ENCODE assay signal across 30 mouse cellular contexts in genomic region chr1:23178335-23178974, GRCm38 (mm10).
DNase-seq lines count a peak whose midpoint lies in the region; ATAC-seq and TF ChIP-seq lines count a peak whose summit lies in the region.
"Had no signal": no experiment of that assay in that cellular context is flagged by ENCODE, and none has a peak within 500 bp of the region (broad histone marks: within the 10 kb centered on the region; RNA-seq: fewer than 3 reads in every experiment).

No protein-coding gene starts in this region.

- TF ChIP-seq CTCF in lung, adult 2 months (IDR thresholded peaks at IDR 0.05; ENCODE audit: insufficient read depth, low read length): no peak

- peak overlapping the region; percentile 72 for H3K27ac ChIP-seq in lung, embryonic 16.5 days (ENCODE audit: low read length)
- H3K27ac ChIP-seq: embryonic facial prominence, embryonic 13.5 days; forebrain, embryonic 10.5 days; forebrain, embryonic 13.5 days; heart, embryonic 15.5 days; hindbrain, embryonic 14.5 days; hindbrain, postnatal 0 days had no signal

- H3K4me1 ChIP-seq in lung, embryonic 16.5 days (replicated peaks; ENCODE audit: control insufficient read depth, insufficient read depth, low read length): peaks cover 20% of the 10 kb centered on the region; the same call in 1 of the 2 replicates
- peaks cover 13% of the 10 kb centered on the region for H3K4me1 ChIP-seq in lung, adult 2 months (ENCODE audit: control insufficient read depth, insufficient read depth, low read length)
- H3K4me1 ChIP-seq: embryonic facial prominence, embryonic 13.5 days; forebrain, embryonic 10.5 days; forebrain, embryonic 13.5 days; heart, embryonic 15.5 days had no signal

- no peaks in the 10 kb centered on the region for H3K9me3 ChIP-seq in lung, embryonic 16.5 days (ENCODE audit: control insufficient read depth, low read length)
- H3K9me3 ChIP-seq: embryonic facial prominence, embryonic 13.5 days; forebrain, embryonic 10.5 days; forebrain, embryonic 13.5 days; heart, embryonic 12.5 days; heart, embryonic 15.5 days had no signal

- H3K4me3 ChIP-seq in lung, embryonic 16.5 days (ENCODE audit: low read length): no peak overlapping the region
- H3K4me3 ChIP-seq in lung, adult 2 months (replicated peaks; ENCODE audit: extremely low read depth, low read depth, low read length): no peak overlapping the region
- H3K4me3 ChIP-seq: embryonic facial prominence, embryonic 13.5 days; forebrain, embryonic 10.5 days; forebrain, embryonic 13.5 days; heart, embryonic 12.5 days; heart, embryonic 15.5 days had no signal

- no peak overlapping the region for H3K9ac ChIP-seq in lung, embryonic 16.5 days (ENCODE audit: low read length)
- H3K9ac ChIP-seq: embryonic facial prominence, embryonic 13.5 days; forebrain, embryonic 13.5 days; heart, embryonic 12.5 days; heart, embryonic 15.5 days; hindbrain, embryonic 14.5 days had no signal

- ATAC-seq in lung, embryonic 16.5 days (ENCODE audit: low read depth): peak; percentile 70
- ATAC-seq: forebrain, embryonic 13.5 days; hindbrain, postnatal 0 days; inflammation-experienced regulatory T-cells, adult 6 months; intestine, embryonic 16.5 days; Patski had no signal

- no peak overlapping the region for H3K4me2 ChIP-seq in lung, embryonic 16.5 days (ENCODE audit: low read depth, low read length)
- H3K4me2 ChIP-seq: embryonic facial prominence, embryonic 13.5 days; forebrain, embryonic 13.5 days; heart, embryonic 12.5 days; heart, embryonic 15.5 days; hindbrain, embryonic 14.5 days had no signal

- intact Hi-C loops in heart, postnatal 14 days (cut with DNase I): no loop called here

- 51% methylated on average over 6 of the region's 6 CpGs for WGBS in lung, embryonic 16.5 days
- WGBS in lung, adult 2 months: 26% methylated on average over 6 of the region's 6 CpGs

- no peaks in the 10 kb centered on the region for H3K27me3 ChIP-seq in lung, embryonic 16.5 days (ENCODE audit: control insufficient read depth, insufficient read depth, low read depth, low read length)
- H3K27me3 ChIP-seq: CH12.LX; embryonic facial prominence, embryonic 13.5 days; forebrain, embryonic 13.5 days; heart, embryonic 12.5 days; heart, embryonic 15.5 days; Patski had no signal

- H3K36me3 ChIP-seq in lung, embryonic 16.5 days (ENCODE audit: control insufficient read depth, insufficient read depth, low read length): no peaks in the 10 kb centered on the region
- H3K36me3 ChIP-seq: embryonic facial prominence, embryonic 13.5 days; forebrain, embryonic 10.5 days; heart, embryonic 12.5 days; heart, embryonic 15.5 days had no signal

- DNase-seq in heart, adult 11 months: peak; percentile 45
- DNase-seq in heart, postnatal 14 days: no peak
- no peak for DNase-seq in lung, adult 2 months
- peak; percentile 51 for DNase-seq in MN1 (ENCODE audit: low spot score)
- DNase-seq in lung, postnatal 10 days: peak; percentile 47
- no peak for DNase-seq in frontal cortex, postnatal 25 days (ENCODE audit: low spot score in 2 of 2)
- DNase-seq in urinary bladder, postnatal 25 days (ENCODE audit: low spot score): no peak
- DNase-seq: adrenal gland, adult 2 months; adrenal gland, postnatal 14 days; B cell, adult 2 months; cerebellum, adult 11 months; cerebellum, adult 2 months; cerebellum, adult 9-11 months; cerebellum, postnatal 25 days; gastrocnemius, postnatal 10 days; gastrocnemius, postnatal 36 days; heart, postnatal 10 days; heart, postnatal 4 days had no signal

- no peak for TF ChIP-seq POLR2A in lung, adult 2 months (IDR thresholded peaks at IDR 0.05; ENCODE audit: borderline replicate concordance, extremely low read depth, low read depth, low read length)

Comparison
In these comparisons a context has a peak if more than half of its experiments do, and no peak if none do; other contexts are left out.
1. DNase-seq: peak in heart, adult 11 months (single experiment), MN1 (single experiment) and lung, postnatal 10 days (single experiment); none in heart, postnatal 14 days (0 of 2), lung, adult 2 months (single experiment), frontal cortex, postnatal 25 days (0 of 2) and urinary bladder, postnatal 25 days (single experiment).